Mouse (Mus musculus) forebrain, postnatal 0 days (tissue): Measurements from ENCODE around the gene Cnr2. TPM values are rescaled to one million over a fixed set of nuclear protein-coding genes. Genes with fewer than 3 reads are reported as not detected.

Experiments used
- ATAC-seq: fragments of 200-750 bp; cut with Nextera tagmentation; 2 replicates; pipeline ENCODE4 v1.8.0; 2017; ENCODE audit warnings: mild to moderate bottlenecking, moderate library complexity
- DNase-seq: peaks from one replicate; pipeline ENCODE4 v3.0.0-alpha.2; 2015
- H3K27ac ChIP-seq: fragments of 300-500 bp; sonication (generic); 2 replicates; pipeline ENCODE4 v1.5.1; 2014; ENCODE audit warnings: low read depth, mild to moderate bottlenecking, antibody characterized with exemption, low read length, moderate library complexity, mixed read lengths
- H3K27me3 ChIP-seq: fragments of 300-500 bp; sonication (generic); 2 replicates; pipeline ENCODE4 v1.6.1; 2014; ENCODE audit warnings: mild to moderate bottlenecking, low read length, mixed read lengths; ENCODE audit not compliant: insufficient read depth
- H3K36me3 ChIP-seq: fragments of 300-500 bp; sonication (generic); 2 replicates; pipeline ENCODE4 v1.6.1; 2014; ENCODE audit warnings: mild to moderate bottlenecking, moderate library complexity; ENCODE audit not compliant: insufficient read depth
- H3K4me1 ChIP-seq: fragments of 300-500 bp; sonication (generic); 2 replicates; pipeline ENCODE4 v1.6.1; 2014; ENCODE audit warnings: antibody characterized with exemption; ENCODE audit not compliant: insufficient read depth
- H3K4me2 ChIP-seq: fragments of 300-500 bp; sonication (generic); 2 replicates; pipeline ENCODE4 v1.6.1; 2014; ENCODE audit warnings: low read depth, mild to moderate bottlenecking, moderate library complexity
- H3K4me3 ChIP-seq: fragments of 300-500 bp; sonication (generic); 2 replicates; pipeline ENCODE4 v1.5.1; 2014; ENCODE audit warnings: low read depth, low read length, mixed read lengths
- H3K9ac ChIP-seq: fragments of 300-500 bp; sonication (generic); 2 replicates; pipeline ENCODE4 v1.6.1; 2014; ENCODE audit warnings: mild to moderate bottlenecking
- H3K9me3 ChIP-seq: fragments of 300-500 bp; sonication (generic); 2 replicates; pipeline ENCODE4 v1.6.1; 2016; ENCODE audit warnings: low read length
- CTCF ChIP-seq: sonication (generic); IDR thresholded peaks from 2 replicates; pipeline ENCODE4 v1.5.1; 2016; ENCODE audit warnings: antibody characterized with exemption, control low read depth, low read depth
- WGBS: fragments of 180-500 bp; shearing (Covaris S2); extraction: QIAGEN DNeasy Blood & Tissue Kit; methylation state at CpG from one replicate; pipeline ENCODE4 v1.1.7; 2014; 5-methylcytosine and 5-hydroxymethylcytosine counted together
- polyA plus RNA-seq: library from polyadenylated mRNA; unstranded; fragments of >200 nt; fragmentation: Nextera tagmentation; extraction: Ambion mirVana; gene quantifications from 2 replicates; pipeline ENCODE4 v1.2.1, GENCODE M21; 2015
- total RNA-seq: library from RNA; depleted of rRNA; stranded (reverse); fragments of >200 nt; gene quantifications from 2 replicates; pipeline ENCODE4 v1.2.3, GENCODE M21; 2014

Gene Cnr2
- total and polyA plus RNA-seq, 2 experiments from 2014 or later: 0.17 to 0.24 TPM

GRCm38 (mm10) chr4:135877742-135878141 lies 17.5 kb upstream of the Cnr2 start:
- WGBS: 69% methylated on average over 2 of the region's 2 CpGs
- peak; percentile 27 for DNase-seq

GRCm38 (mm10) chr4:135879021-135879420 lies 16.2 kb upstream of the Cnr2 start:
- ATAC-seq: no peak
- peaks cover 15% of the 10 kb centered on the region for H3K4me1 ChIP-seq
- WGBS: 77% methylated on average over 6 of the region's 6 CpGs

More at GRCm38 (mm10) chr4:135877742-135878141, 17.5 kb upstream of the Cnr2 start:
- H3K4me3 ChIP-seq: no peak overlapping the region
- no peaks in the 10 kb centered on the region for H3K27me3 ChIP-seq
- TF ChIP-seq CTCF: peak; percentile 57
- H3K4me2 ChIP-seq: no peak overlapping the region
- H3K4me1 ChIP-seq: peaks cover 17% of the 10 kb centered on the region
- H3K9me3 ChIP-seq: no peaks in the 10 kb centered on the region
- ATAC-seq: no peak
- H3K27ac ChIP-seq: no peak overlapping the region
- H3K36me3 ChIP-seq: no peaks in the 10 kb centered on the region
- H3K9ac ChIP-seq: no peak overlapping the region

GRCm38 (mm10) chr4:135880018-135880417 lies 15.2 kb upstream of the Cnr2 start:
- no peak overlapping the region for H3K9ac ChIP-seq
- no peaks in the 10 kb centered on the region for H3K27me3 ChIP-seq
- ATAC-seq (no peak), DNase-seq (no peak)
- H3K4me2 ChIP-seq: no peak overlapping the region
- H3K4me3 ChIP-seq: no peak overlapping the region
- no peaks in the 10 kb centered on the region for H3K36me3 ChIP-seq
- no peaks in the 10 kb centered on the region for H3K9me3 ChIP-seq
- no peak for TF ChIP-seq CTCF
- WGBS: 94% methylated on average over 6 of the region's 6 CpGs
- peaks cover 9% of the 10 kb centered on the region for H3K4me1 ChIP-seq
- no peak overlapping the region for H3K27ac ChIP-seq

More at GRCm38 (mm10) chr4:135879021-135879420, 16.2 kb upstream of the Cnr2 start:
- TF ChIP-seq CTCF: no peak
- Histone ChIP-seq H3K9me3 (no peaks in the 10 kb centered on the region), H3K27me3 (no peaks in the 10 kb centered on the region), H3K4me2 (no peak overlapping the region), H3K9ac (no peak overlapping the region), H3K27ac (no peak overlapping the region), H3K36me3 (no peaks in the 10 kb centered on the region), H3K4me3 (no peak overlapping the region)
- DNase-seq: no peak

- Histone ChIP-seq H3K4me3 (no peak overlapping the region), H3K9ac (no peak overlapping the region), H3K4me2 (no peak overlapping the region), H3K27me3 (no peaks in the 10 kb centered on the region), H3K27ac (no peak overlapping the region), H3K4me1 (peaks cover 9% of the 10 kb centered on the region), H3K36me3 (no peaks in the 10 kb centered on the region), H3K9me3 (no peaks in the 10 kb centered on the region)
- ATAC-seq: no peak
- no peak for DNase-seq
- no peak for TF ChIP-seq CTCF
- WGBS: 87% methylated on average over 10 of the region's 10 CpGs
Observed at GRCm38 (mm10) chr4:135880576-135880975, 14.6 kb upstream of the Cnr2 start.

- WGBS: 79% methylated on average over 6 of the region's 6 CpGs
- ATAC-seq: no peak
- Histone ChIP-seq H3K27ac (no peak overlapping the region), H3K9ac (no peak overlapping the region), H3K4me3 (no peak overlapping the region), H3K4me1 (0 out of 2 replicates have a peak, but pooled peaks cover under 1% of the 10 kb centered on the region), H3K36me3 (no peaks in the 10 kb centered on the region), H3K27me3 (no peaks in the 10 kb centered on the region), H3K9me3 (no peaks in the 10 kb centered on the region), H3K4me2 (no peak overlapping the region)
- DNase-seq: no peak
- TF ChIP-seq CTCF: no peak
Observed at GRCm38 (mm10) chr4:135882023-135882422, 13.2 kb upstream of the Cnr2 start.

GRCm38 (mm10) chr4:135883401-135883851 lies 11.8 kb upstream of the Cnr2 start:
- Histone ChIP-seq H3K9me3 (no peaks in the 10 kb centered on the region), H3K36me3 (no peaks in the 10 kb centered on the region), H3K4me1 (no peaks in the 10 kb centered on the region), H3K27me3 (no peaks in the 10 kb centered on the region), H3K4me3 (no peak overlapping the region), H3K9ac (no peak overlapping the region), H3K4me2 (no peak overlapping the region), H3K27ac (no peak overlapping the region)
- DNase-seq: no peak
- 36% methylated on average over 10 of the region's 10 CpGs for WGBS
- no peak for TF ChIP-seq CTCF
- no peak for ATAC-seq

GRCm38 (mm10) chr4:135883881-135884516 lies 11.2 kb upstream of the Cnr2 start:
- H3K4me3 ChIP-seq: no peak overlapping the region
- no peak for ATAC-seq
- WGBS: 72% methylated on average over 7 of the region's 7 CpGs
- no peaks in the 10 kb centered on the region for H3K4me1 ChIP-seq
- no peaks in the 10 kb centered on the region for H3K36me3 ChIP-seq
- DNase-seq: no peak
- no peaks in the 10 kb centered on the region for H3K27me3 ChIP-seq
- no peak overlapping the region for H3K27ac ChIP-seq
- no peak overlapping the region for H3K4me2 ChIP-seq
- no peak overlapping the region for H3K9ac ChIP-seq
- H3K9me3 ChIP-seq: no peaks in the 10 kb centered on the region
- no peak for TF ChIP-seq CTCF
